Mouse (Mus musculus): Measurements from ENCODE around the gene Prkcb. TPM values are rescaled to one million over a fixed set of nuclear protein-coding genes. Genes with fewer than 3 reads are reported as not detected.
A peak's percentile ranks its signal among the peaks of the same experiment; 100 is the strongest.

Prkcb gene
- total RNA-seq, 2 experiments from 2014 or later, result 1.2 to 1.4 TPM

DNA sequence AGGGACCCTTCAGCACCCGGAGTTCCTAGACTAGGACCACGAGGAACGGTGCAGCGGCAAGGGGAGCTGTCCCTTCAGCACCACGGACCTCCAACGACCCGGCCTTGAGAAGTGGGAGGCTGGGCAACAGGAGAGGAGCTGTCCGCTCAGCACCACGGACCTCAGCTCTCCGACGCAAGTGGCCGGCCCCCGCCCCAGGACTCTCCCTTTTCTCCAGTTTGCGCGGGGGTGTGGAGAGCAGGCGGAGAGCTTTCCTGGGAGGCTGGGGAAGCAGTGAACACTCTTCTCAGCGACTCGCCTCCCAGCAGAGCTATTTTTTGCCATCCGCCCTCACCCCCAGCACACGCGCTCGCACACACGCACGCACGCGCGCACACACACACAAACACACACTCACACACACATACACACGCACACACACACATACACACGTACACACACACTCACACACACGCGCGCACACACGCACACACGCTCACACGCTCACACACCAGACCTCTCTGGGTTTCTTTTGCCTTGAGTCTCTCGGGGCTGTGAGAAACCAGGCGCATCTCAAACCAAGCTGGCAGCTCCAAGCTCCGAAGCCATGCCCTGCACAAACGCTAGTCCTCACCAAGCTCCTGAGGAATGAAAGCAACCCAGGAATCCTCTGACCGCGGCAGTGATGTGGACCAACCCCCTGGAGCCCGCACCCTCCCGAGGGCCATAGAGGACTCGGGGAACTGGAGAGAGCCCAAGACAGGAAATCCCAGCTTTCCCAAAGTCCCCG lies 382.5 kb downstream of the Prkcb start:
- peak; percentile 56 for DNase-seq

DNA sequence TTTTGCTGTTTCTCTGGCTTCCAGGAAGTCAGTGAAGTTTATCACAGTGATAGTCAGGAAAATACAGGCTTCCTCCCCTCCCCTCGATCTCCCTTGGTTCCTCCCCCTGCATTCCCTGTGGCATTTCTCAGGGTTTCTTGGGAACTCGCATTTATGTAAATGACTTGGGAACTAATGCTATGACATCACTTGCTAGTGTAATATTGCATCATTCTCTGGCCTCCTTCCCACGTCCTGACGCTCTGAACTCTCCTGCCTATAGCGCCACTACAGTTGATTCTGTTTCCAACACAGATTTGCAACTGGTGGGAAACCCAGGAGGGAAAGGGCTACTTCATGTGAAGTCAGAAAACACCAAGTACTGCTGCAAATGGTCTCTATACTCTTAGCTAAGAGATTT lies 384.4 kb downstream of the Prkcb start:
- no peak for DNase-seq

DNA sequence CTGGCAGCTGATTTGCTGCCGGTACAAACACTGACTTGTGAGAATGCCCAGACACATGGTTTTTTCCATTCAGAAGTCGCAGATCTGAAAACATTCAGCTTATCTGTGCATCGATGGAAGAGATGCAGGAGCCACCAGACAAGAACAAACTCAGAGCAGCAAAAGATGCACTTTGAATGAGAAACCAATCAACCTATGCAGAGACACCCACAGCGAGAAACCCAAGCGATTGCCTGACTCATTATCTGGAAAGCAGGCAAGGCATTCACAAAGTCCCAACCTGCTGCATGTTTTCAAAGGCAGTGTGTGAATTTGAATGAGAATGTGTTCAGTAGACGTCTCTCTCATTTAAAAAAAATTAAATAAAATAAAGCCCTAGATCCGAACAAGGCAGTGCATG lies 386.7 kb downstream of the Prkcb start:
- DNase-seq, result no peak

Other genes with a start within 250 kb of the Prkcb start
- gene Ubfd1, start 221.6 kb upstream of the Prkcb start, total RNA-seq (2021), result 10 to 100 TPM; 23.5 to 24.6 TPM
- 1 to 10 TPM; 5.4 to 6.8 TPM for gene Ears2, start 221.5 kb upstream of the Prkcb start, total RNA-seq (2021)
- gene Ndufab1, start 186.9 kb upstream of the Prkcb start, total RNA-seq (2021), result 100 to 1,000 TPM; 694 to 706 TPM
- gene Palb2, start 155.8 kb upstream of the Prkcb start, total RNA-seq (2021), result under 1 TPM; 0.43 to 0.99 TPM
- gene Dctn5, start 155.7 kb upstream of the Prkcb start, total RNA-seq (2021), result 10 to 100 TPM; 18.4 to 20.3 TPM
- gene Plk1, start 129.3 kb upstream of the Prkcb start, total RNA-seq (2021), result under 1 TPM; 0.56 to 0.96 TPM
- not detected for gene Ern2, start 102.5 kb upstream of the Prkcb start, total RNA-seq (2021)
- 1 to 10 TPM; 4.5 to 5.5 TPM for gene Chp2, start 69.3 kb upstream of the Prkcb start, total RNA-seq (2021)

Measured in gastrocnemius, postnatal 25 days (tissue).